Mouse (Mus musculus) ZHBTc4 (cell line): Measurements from ENCODE around the gene Pigr.

Experiments used
- DNase-seq: peaks from one replicate; pipeline ENCODE4 v3.0.0-alpha.2; 2011; ENCODE audit warnings: low read depth, low spot score

Pigr gene

DNA sequence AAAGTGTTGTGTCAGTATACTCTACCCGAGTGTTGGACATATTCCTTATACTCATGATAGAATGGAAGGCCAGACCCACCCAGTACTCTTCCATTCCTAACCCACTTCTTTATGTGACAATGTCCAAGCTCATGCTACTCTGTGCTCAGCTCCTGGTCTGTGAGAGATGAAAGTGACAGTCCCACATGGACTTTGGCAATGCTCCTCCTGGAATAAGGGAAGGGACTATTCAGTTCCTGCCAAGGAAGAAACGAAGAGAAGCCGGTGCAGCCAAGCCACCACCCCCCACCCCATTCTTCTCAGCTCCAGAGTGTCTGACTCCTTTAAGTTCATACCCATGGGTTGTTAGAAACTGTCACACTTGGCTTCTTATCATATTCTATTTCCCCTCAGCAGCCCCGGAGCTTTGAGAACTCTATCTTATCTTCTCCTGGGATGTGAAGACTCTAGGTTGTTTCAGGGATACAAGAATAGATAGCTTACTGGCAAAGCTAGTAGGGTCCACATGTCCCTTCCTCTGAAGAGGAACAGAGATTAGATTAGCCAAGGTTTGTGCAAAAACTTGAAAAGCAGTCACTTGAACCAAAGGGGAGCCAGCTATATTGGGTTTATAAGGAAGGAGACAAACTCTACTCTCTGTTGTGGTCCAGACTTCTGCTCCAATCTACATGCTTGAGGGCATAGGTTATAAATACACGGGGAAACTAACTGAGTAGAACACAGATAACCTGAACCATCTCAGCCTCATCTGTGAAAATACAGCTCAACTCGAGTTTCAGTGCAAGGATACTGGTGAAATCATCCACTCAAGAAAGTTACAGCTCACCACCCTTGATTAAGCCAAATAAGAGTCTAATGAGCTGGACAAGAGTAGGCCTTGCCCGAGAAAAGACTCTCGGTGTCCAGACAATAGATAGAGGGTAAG lies 3.7 kb downstream of the Pigr start:
- no peak for DNase-seq

DNA sequence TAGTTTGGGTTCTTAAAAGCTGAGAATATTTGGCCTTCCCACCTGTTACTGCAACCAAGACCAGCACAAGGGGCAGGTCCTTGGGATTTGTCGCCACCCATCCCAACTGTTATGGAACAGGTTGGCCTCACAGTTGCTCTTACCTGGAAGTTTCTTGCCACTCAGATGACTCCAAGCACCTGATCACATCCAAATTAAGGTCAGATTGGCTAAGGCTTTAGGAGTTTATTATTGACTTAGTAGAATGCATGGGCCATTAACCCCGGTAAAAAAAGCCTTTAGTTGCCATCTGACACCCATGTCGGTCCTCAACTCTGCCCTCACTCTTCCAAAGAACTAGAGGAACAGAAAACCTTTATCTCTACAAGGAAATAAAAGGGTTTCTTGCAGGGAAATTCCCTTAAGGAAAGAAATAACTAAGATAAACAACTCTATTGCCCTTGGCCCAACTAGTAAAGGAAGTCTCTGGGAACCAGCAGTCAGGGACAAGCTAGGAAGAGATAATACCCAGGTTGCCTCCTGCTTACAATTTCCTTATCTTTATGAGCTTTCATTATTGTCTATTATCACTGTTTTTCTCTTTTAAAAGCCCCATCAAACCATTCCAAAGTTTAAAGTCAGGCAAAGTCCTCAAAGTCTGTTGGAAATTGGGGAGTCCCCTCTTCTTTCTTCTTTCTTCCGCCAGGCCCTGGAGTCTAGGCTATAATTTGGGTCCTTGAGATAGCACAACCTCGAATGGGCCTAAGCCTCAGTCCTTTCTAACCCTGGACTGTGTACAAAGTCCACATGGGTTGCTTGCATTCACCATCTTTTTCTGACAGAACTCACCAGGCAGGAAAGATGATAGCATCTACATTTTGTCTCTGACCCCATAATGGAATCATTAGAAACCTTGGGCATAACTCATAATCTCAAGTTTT lies 6.0 kb downstream of the Pigr start:
- DNase-seq, result no peak

DNA sequence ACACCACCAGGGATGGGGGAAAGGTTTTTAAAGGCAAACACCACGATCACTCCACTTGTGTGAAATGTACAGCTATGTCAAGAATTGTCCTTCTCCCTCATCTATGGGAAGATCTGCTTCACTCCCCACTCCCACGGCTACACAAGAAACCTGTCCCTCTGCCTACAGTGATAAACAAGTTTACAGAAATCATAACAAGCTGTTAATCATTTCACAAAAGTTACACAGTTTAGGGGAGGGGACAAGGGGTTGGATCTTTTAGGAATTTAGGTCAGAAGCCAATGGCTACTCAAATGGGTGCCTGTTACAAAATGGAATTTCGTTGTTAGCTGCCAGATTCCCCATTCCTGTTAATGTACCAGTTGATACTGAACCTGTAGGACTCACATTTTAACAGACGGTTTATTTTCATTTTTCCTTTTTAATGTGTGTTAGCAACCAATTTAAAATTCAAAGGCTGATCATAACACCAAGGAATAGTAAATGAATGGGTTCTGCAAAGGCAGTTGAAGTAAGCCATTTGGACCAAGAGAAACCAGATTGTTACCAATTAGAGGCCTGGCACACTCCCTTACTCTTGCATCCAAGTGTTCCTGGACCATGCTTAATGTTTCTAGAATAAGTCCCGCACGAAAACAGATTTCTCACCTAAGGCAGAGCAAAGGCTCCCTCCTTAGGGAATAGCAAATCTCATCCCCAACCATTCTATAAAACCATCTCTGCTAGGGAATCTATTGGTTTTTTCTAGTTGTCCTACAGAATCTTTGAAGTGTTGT lies 8.9 kb downstream of the Pigr start:
- no peak for DNase-seq

DNA sequence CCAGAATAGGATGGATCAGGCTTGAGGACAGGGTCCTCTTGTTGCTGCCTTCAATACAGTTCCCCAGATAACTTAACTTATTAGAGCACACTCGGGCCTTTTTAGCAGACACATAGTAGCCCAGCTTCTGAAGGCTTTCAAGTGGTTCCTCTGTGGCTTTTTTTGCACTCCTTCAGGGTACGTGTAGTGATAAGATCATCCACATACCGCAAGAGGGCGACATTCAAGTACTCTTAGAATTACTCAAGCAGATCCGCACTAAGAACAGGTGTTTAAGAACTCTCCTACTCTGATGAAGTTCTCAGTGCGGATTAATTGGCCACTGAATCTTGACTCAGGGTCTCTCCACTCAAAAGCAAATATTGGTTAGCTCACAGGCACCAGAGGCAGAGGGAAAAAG lies 11.8 kb downstream of the Pigr start:
- DNase-seq, result peak; percentile 54

DNA sequence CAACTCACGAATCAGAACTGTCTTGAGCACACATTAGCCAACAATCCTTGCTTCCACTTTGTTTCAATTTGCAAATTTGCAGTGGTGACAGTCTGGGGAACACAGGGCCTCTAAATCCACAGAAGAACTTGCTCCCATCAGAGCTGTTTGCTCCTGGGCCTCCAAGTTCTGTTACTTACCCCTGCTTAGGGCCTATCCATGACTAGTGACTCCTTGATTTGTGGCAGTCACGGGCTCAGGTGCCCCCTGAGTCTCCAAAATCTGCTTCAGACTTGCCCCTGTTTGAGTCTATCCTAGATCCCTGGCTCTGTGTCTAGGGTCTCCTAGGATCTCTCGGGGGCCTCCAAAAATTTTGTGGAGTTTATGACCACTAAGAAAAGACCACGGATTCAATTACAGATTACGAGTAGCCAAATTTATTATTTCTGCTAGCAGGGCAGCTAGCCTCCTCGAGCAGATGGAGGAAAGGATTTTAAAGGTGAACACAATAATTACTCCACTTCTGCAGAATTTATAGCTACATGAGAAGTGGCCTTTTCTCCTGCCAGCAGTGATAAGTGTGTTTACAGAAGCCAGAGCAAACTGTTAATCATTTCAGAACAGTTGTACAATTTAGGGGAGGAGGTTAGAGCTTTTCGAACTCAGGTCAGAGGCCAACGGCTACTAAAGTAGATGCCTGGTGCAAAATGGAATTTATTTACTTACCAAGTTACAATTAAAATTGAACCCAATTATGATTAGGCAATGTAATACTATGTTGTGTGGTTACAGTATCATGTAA lies 14.3 kb downstream of the Pigr start:
- DNase-seq, result no peak

DNA sequence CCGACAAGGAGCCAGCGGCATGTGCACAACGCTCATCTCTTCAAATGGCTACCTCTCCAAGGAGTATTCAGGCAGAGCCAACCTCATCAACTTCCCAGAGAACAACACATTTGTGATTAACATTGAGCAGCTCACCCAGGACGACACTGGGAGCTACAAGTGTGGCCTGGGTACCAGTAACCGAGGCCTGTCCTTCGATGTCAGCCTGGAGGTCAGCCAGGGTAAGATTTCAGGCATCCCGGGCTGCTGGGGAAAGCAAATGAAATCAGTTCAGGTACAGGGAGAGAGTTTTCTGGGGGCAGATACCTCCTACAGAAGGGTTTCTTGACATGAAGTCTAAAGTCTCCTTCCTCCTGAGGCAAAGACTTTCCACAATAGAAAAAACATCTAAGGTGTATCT lies 15.1 kb downstream of the Pigr start:
- no peak for DNase-seq

DNA sequence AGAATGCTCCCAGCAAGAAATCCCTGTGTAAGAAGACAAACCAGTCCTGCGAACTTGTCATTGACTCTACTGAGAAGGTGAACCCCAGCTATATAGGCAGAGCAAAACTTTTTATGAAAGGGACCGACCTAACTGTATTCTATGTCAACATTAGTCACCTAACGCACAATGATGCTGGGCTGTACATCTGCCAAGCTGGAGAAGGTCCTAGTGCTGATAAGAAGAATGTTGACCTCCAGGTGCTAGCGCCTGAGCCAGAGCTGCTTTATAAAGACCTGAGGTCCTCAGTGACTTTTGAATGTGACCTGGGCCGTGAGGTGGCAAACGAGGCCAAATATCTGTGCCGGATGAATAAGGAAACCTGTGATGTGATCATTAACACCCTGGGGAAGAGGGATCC lies 18.0 kb downstream of the Pigr start:
- no peak for DNase-seq

DNA sequence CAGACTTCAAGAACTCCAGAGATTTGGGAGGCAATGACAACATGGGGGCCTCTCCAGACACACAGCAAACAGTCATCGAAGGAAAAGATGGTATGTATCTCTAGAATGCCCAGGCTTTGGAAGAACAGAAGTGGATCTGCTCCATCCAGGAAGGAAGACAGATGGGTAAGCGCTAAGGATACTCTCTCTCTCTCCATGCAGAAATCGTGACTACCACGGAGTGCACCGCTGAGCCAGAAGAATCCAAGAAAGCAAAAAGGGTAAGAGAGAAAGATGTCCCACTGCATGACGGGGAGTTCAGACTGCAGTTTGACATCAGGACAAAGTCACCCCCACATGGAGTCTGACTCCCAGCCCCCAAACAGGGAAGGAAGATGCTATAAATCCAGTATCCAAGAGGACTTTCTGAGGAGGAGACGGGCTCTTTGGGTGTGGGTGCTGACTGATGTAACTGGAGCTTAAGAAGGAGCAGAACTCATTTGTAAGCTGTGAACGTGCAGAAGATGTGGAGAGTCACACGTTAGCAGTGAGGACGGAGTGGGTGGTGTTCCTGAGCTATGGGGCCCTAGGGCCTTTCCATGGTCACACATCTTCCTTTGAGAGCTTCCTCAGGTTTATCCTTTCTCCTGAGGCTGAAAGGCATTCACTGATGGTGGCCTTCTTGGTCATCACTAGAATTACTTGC lies 23.2 kb downstream of the Pigr start:
- no peak for DNase-seq

DNA sequence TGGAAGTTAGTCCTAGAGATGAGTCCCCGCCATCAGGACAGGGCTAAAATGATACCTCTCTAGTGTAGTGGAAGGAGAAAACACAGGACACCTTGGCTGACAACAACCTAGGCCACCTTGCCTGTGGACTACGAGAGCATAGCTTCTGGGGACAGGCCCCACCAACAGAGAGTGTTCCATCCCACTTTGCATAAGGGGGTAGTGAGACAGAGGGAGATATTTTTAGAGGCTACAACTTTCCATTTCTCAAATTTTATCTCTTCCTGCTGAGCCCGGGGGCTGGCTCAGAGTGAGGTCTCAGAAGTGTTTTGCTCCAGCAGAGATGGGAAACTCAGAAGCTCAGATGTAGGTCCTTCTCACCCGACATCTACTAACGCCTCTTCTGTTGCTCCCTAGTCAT lies 23.9 kb downstream of the Pigr start:
- DNase-seq, result no peak

DNA sequence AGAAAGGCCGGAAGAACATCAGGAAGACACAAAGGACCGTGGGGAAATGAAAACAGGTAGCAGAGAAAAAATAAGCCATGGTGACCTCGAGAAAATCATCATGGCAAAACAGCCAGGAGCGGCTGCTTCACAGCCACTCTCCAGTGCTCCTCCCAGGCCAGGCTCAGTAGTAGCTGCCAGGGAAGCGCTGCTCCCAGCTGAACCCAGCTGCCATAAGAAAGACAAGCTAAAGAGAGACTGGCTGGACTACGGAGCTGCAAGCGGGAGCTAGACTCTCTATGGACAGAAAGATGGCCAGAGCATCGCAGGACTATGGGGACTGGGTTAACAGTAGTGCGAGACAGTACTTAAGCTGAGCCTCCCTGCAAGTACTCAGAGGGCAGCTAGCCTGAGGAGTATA lies 28.3 kb downstream of the Pigr start:
- DNase-seq, result no peak

DNA sequence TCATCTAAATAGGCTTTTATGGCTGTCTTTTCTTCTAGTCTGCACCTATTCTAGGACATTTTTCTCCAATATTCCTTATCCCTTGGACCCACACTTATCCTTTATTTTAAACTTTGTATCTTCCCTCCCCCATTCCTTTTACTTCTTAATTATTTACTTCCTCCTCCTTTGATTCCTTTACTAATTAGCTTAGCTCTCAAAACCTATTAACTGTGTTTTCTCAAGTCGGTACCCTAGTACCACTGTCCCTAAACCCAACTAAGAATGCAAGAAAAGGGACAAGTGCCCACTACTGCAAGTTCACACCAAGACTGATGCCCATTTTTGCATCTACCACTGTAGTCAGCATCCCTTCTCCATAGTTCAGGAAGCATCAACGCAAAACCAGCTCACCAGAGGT lies 29.2 kb downstream of the Pigr start:
- no peak for DNase-seq

DNA sequence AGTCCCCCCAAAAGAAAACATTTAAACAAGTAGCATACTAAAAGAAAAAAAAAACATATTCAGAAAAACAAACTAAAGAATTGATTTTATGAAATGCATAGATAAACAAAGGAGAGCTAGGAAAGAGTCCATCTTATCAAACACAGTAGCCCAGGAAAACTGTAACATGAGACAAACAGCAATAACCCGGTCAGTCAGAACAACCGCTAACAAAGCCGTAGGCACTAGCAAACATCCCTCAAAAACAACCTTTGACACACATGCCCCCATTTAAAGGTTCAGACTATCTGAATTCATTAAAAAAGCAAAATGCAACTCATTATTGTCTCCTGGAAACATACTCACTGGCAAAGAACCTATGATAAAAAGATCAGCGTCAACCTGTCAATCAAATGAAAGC lies 31.0 kb downstream of the Pigr start:
- DNase-seq, result no peak

DNA sequence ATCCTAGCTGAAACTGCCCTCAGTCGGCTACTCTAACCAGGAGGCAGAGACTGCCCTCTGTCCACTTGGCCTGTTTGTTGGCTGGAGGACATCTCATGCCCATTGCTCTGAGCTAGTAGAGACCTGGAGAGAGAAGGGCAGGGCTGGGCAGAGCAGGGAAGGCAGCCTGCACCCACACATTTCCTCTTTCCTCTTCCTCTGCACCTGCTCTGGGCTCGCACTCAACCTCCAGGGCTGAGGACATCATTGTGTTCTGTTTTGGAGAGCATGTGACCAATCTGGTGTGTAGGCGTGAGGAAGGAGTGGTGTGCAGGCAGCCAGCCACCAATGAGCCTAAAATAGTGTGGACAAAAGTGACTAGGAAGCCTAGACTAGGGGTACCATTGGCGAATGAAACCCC lies 37.8 kb downstream of the Pigr start:
- no peak for DNase-seq

DNA sequence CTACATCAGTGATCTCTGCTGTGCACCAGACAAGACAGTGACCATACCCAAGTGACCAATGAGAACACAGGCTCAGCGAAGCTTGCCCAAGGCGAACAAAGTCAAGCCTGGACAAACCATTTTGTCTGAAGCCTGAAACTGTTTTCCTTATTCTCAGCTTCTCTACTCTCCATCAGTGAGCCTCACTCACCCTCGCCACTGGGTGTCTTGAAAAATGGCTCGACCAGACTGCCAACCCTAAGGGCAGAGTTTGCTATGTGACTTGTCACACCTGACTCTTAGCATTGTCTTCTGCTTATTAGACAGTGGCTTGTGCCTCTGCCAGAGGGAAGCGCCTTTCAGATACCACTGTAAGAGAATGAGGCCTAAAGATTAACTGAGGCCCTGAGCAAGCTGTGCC lies 38.3 kb downstream of the Pigr start:
- DNase-seq, result no peak

DNA sequence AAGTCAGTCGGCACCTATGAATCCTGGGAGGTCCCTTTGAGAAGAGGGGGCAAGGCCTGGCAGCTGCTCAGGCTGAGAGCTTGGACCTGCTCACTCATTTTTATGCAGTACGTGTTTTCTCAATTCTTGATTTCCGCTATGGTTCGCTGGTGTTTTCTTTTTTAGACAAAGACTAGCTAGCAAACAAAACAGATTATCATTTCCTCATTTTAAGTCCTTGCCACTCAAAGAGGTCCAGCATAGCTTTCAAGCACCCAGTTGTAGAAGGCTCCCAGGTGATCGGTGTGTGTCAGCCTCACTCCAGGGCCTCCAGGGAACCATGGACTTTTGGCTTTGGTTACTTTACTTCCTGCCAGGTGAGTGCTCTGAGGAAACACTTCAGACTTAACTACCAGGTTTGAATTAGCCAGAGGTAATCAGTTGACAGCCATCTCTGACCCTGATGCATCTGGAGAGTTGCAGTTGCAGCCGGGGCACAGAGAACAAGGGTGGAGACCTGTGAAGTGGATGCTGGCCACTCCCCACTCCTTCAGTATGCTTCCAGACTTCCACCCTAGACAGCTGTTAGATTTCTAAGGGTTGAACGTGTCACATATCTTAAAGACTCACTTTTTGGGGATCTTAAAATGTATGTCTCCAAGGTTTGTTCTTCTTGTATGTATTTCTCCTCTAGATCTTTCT lies 39.2 kb downstream of the Pigr start, which contains the start of gene Fcmr:
Gene Fcmr (plus strand): TSS at position 129 of the 681 bp plus-strand sequence.
- no peak for DNase-seq

DNA sequence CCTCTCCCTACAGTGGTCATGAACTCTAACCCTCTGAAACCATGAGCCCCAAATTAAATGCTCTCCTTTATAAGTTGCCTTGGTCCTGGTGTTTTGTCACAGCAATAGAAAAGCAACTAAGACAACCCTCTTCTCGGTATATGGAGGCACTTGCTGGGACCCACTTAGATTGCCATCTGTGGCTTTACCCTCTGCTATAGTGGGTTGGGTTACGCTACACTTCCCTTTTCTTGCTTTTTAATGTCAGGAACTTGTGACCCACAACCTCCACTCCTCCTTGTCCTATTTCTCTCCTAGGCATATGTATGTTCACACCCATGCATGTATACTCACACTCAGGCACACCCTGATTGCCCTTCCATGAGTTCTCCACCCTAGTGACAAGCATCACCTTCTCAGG lies 46.4 kb downstream of the Pigr start:
- DNase-seq, result no peak

DNA sequence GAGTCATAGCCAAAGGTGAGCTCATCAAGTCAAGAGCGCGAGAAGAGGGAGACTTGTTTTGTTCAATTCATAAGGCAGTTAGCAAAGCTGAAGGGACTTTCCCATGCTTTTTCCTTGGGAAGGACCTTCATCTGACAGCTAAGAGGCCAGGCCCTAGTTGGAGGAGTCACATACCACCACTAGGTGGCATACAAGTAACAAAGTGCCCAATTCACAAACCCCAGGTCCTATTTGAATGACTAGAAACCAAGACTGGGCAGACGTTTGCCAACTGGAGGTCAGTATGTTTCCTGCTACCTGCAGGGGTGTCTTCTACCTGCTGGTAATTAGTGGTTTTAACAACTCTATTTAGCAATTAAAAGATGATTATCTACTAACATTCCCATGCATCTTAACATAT lies 48.7 kb downstream of the Pigr start:
- DNase-seq, result peak; percentile 51

DNA sequence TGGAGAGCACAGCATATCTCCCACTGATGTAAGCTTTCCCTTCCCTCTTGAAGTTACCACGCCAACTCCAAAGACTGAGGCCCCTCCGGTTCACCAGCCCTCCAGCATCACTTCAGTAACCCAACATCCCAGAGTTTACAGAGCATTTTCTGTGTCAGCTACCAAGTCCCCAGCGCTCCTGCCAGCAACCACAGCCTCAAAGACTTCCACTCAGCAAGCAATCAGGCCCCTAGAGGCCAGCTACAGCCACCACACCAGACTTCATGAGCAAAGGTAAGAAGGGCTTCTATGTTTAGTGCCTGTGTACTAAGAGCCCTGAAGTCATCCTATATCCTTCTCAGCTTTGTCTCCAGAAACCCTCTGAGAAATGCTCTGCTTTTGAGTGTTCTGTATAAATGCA lies 49.4 kb downstream of the Pigr start:
- peak; percentile 20 for DNase-seq

DNA sequence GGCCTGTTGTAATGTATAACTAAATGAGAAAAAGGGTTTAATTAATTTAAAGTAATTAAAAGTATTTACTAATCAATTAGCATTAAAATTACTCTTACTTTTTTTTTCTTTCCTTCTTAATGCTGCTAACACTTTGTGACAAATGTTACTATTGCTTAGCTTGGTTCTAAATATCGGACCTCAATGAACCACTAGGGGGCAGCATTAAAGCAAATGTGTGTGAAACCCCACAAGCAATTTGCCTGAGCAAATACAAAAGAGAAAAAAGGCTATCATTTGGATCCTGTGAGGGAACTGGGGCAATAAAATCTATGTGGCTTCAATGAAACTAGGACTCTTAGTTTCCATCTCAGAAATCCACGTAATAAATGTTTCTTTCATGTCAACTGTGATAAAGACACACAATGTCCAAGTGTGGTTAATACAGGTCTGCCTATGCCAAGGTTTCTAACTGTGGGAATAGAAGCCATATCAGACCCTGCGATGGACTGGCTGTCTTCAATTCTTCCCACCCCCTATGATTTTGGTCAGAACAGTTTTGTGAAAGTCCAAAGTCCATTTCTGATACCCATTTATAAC lies 50.5 kb downstream of the Pigr start:
- peak; percentile 72 for DNase-seq
